Mouse (Mus musculus): Measurements from ENCODE around the gene Paip2b. TPM values are rescaled to one million over a fixed set of nuclear protein-coding genes. Genes with fewer than 3 reads are reported as not detected.

Gene Paip2b
- total RNA-seq, 2 experiments from 2014 or later, result 32.6 to 32.7 TPM

Other genes starting within 250 kb of the Paip2b start
- gene Clec4f, start 175.6 kb downstream of the Paip2b start, total RNA-seq (2021), result under 1 TPM in 1 of 2 experiments, not detected in 1; 0.23 TPM
- not detected for gene Cd207, start 153.9 kb downstream of the Paip2b start, total RNA-seq (2021)
- gene Vax2, start 120.5 kb downstream of the Paip2b start, total RNA-seq (2021), result not detected
- not detected for gene Atp6v1b1, start 88.8 kb downstream of the Paip2b start, total RNA-seq (2021)
- not detected for gene Ankrd53, start 69.1 kb downstream of the Paip2b start, total RNA-seq (2021)
- gene Tex261, start 55.9 kb downstream of the Paip2b start, total RNA-seq (2021), result 10 to 100 TPM; 48.6 to 53.3 TPM
- 10 to 100 TPM; 23.5 to 28.6 TPM for gene Nagk, start 36.8 kb downstream of the Paip2b start, total RNA-seq (2021)
- gene Zfp638, start 35.4 kb upstream of the Paip2b start, total RNA-seq (2021), result 10 to 100 TPM; 61.7 to 82.4 TPM
- 100 to 1,000 TPM; 113 to 130 TPM for gene Dysf, start 176.8 kb upstream of the Paip2b start, total RNA-seq (2021)